Mouse (Mus musculus) brain, adult 2 months (tissue): ENCODE measurements around the gene Plekhd1.

Experiments
- DNase-seq: peaks from one replicate; pipeline ENCODE4 v3.0.0; 2011; ENCODE audit warnings: low read depth, low spot score

The Plekhd1 gene

DNA sequence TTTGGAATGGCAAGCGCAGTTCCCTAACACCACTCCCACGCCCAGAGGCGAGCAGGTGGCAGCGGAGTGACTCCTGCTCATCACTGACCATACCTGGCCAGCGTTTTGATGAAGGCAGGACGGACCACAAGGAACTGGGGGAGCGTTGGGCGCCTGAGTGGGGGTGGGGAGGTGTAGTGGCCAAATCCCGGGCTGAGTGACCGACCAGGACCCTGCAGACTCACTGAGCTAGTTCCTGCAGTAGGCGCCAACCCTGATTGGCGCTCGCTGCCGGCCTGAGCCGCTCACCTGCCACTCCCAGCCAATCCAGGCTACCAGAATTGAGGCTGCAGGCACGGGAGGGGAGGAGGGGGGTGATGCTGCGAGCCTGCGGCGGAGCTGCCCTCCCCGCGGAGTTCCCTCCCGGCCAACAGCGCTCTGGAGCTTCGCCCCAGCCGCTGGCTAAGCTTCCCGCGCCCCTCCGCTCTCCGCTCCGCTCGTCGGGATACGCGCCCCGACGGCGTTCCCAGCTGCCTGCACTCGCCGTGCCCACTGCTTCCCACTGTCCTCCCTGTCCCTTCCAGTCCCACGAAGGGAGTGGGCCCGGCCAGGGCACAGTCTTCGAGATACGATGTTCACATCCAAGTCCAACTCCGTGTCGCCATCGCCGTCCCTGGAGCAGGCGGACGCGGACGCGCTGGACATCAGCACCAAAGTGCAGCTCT lies at the start of gene Plekhd1:
Gene Plekhd1 (plus strand): TSS at position 323 of the 704 bp plus-strand sequence.
- DNase-seq = peak; percentile 73

DNA sequence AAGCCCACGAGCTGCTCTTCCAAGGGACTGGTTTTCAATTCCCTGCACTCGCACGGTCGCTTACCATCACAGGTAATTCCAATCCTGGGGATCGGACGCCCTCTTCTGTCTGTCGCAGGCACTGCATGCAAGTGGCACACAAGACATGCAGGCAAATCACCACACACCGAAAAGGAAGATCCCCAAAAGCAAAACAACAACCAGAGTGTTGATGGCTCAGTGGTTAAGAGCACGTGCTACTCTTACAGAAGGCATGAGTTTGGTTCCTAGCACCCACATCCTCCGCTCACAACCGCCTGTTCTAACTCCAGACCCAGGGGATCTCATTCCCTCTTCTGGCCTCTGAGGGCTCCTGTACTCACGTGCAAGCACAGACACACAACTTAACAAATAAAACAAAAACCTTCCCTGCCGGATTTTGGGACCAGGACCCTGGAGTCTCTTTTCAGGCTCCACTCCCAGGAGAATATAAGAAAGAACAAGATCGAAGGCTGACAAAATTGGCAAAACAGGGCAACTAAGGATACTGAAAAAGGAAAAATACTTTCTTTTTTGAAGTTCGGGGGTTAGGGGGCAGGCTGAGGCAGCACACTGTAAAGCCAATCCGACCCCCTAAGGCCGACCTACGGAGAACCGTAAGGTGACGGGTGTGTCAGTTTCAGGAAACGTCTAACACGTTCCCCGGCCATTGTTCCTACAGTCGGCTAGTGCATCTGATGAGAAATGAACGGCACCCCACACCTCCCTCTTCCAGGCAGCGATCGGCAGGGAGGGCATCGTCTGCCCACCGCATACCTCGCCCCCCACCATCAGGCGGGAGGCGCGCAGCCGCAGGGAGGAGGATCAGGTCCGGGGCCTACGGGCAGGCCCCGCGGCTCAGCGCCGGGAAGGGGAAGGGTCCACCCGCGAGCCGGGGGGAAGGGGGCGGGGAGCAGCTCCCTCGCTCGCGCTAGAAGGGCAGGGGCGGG lies 49.4 kb upstream of the Plekhd1 start:
- DNase-seq = peak; percentile 47

GRCm38 (mm10) chr12:80643693-80644505 lies 48.5 kb upstream of the Plekhd1 start, which contains the start of the genes Slc39a9 and Erh:
Gene Slc39a9, plus strand, starts transcription at chr12:80643883.
Gene Erh, minus strand, starts transcription at chr12:80644341.
- peak; percentile 98 for DNase-seq

DNA sequence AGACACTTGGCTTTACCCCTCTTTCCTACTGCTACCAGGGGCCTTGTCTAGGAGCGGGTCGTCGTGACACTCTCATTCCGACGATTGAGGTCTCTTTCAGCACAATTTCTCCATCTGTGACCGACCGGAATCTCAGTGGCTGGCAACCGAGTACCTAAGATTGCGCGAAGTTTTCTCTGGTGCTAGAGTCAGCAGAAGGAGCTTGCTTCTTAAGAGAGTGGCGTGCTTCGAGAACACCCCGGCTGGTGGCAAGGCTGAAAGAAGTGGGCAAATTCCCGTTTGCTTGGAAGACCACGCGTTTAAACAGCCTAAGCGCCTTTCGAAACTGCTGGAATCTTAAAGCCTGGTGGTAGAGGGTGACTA lies 47.9 kb upstream of the Plekhd1 start:
- DNase-seq = peak; percentile 26

DNA sequence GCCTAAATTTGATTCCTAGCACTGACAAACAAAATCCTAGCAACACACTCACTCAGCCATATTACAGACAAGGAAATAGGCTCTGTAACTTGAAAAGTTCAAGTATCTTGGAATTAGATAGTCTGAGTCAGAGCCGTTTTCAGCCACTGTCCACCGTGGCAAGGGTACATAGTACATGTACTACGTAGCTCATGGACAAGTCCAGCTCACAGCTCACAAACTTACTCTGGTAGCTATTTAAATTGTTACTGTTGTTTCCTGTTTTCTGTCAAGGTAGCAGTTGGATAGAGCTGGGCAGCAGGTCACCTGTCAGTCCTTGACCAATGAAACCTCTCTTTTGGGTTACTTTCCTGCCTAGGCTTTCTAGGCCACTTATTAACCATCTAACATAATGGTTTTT lies 46.0 kb upstream of the Plekhd1 start:
- DNase-seq = no peak

GRCm38 (mm10) chr12:80653951-80654658 lies 38.3 kb upstream of the Plekhd1 start:
- peak; percentile 38 for DNase-seq

DNA sequence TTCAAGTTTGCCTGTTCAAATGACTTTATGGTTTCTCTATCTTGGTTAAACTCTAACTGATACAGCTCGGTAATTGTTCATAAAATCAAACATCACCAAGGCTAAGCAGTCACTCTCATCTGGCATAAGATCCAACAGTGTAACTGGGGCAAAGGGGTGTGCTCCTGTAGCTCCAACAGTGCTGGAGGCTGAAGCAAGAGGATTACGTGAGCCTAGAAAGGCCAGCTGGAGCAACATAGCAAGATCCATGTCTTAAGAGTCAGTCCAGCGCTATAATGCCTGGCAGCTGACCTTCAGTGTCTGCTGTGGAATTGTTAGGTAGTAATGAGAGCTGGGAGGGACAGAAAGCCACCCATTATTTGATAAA lies 37.7 kb upstream of the Plekhd1 start:
- peak; percentile 17 for DNase-seq

DNA sequence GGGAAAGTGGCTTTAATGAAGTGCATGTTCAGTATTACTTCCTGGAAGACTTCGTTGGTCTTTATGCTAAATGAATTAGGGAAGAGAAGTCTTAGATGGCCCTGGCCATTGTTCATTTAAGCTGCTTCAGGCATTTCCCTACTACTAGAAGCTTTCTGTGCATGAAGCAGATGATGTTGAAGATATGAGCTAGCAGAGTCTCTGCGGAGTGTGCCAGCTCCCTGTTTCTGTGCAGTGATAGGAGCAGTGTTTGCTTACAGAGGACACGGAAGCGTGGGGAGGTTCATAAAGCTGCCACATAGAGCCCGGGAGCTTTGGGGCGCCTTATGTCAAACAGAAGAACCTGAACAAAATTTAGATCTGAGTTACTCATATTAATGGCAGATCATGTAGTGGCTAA lies 33.7 kb upstream of the Plekhd1 start:
- DNase-seq = peak; percentile 11

- no peak for DNase-seq
Observed at GRCm38 (mm10) chr12:80662322-80662721, 30.1 kb upstream of the Plekhd1 start.

- DNase-seq = no peak
Observed at GRCm38 (mm10) chr12:80663935-80664334, 28.5 kb upstream of the Plekhd1 start.

GRCm38 (mm10) chr12:80668391-80668790 lies 24.0 kb upstream of the Plekhd1 start:
- DNase-seq = no peak

GRCm38 (mm10) chr12:80673170-80673569 lies 19.2 kb upstream of the Plekhd1 start:
- DNase-seq = peak; percentile 88

- DNase-seq = peak; percentile 60
Observed at GRCm38 (mm10) chr12:80681340-80681739, 11.1 kb upstream of the Plekhd1 start.

- no peak for DNase-seq
Observed at GRCm38 (mm10) chr12:80683554-80683953, 8.8 kb upstream of the Plekhd1 start.

- DNase-seq = no peak
Observed at GRCm38 (mm10) chr12:80684316-80684715, 8.1 kb upstream of the Plekhd1 start.

GRCm38 (mm10) chr12:80687788-80688211 lies 4.6 kb upstream of the Plekhd1 start:
- DNase-seq = peak; percentile 91

DNA sequence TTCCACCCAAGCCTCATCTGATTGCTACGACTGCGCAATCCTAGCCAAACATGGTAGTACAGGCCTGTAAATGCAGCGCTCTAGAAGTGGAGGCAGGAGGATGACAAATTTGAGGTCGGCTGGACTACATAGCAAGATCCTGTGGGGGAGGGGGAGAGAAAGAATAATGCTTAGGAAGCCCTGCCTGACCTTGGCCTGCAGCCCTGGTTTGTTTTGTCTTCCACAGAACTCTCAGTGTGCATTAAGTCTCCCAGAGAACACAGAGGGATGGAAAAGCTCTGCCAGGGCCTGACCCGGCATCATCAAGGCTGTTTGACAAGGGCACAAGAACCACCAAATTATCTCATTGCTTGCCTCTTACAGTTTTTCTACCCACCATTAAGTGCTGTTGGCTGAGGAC lies 2.7 kb upstream of the Plekhd1 start:
- peak; percentile 26 for DNase-seq

DNA sequence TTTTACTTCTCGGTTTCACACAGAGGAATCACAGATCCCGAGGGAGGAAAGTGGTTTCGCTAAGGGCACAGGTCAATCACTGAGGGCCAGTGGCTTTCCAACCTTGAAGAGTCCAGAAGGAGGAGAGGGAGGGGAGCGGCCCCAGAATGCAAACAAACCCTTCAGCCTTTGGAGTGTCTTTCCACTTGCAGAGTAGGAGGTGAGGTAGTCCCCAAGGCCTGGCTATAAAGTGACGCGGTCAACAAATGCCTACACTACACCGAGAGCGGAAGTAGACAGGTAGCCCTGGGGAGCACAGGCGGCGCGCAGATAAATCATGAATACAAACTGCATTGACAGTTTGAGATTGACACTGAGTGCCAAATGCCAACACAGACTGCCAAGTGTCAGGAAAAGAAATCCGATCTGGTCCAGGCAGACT lies 710 bp upstream of the Plekhd1 start:
- no peak for DNase-seq

GRCm38 (mm10) chr12:80693700-80694099 lies 1.3 kb downstream of the Plekhd1 start:
- DNase-seq = no peak

GRCm38 (mm10) chr12:80695004-80695403 lies 2.6 kb downstream of the Plekhd1 start:
- DNase-seq = no peak

GRCm38 (mm10) chr12:80698526-80699143 lies 6.2 kb downstream of the Plekhd1 start:
- DNase-seq = no peak
